Mouse (Mus musculus) lung, adult 2 months (tissue): ENCODE measurements at regions not wholly inside any gene's neighbourhood (a gene's known extent, or its start where the extent isn't known, plus 50 kb on each side); places are given as distances from the start of the nearest gene placed in this dataset.

ENCODE experiments used
- CTCF ChIP-seq: fragments of 200-500 bp; IDR thresholded peaks from 2 replicates; pipeline ENCODE4 v1.5.1; 2011; ENCODE audit warnings: mild to moderate bottlenecking, low read length, control low read depth; ENCODE audit not compliant: insufficient read depth
- POLR2A ChIP-seq: fragments of 200-500 bp; IDR thresholded peaks from 2 replicates; pipeline ENCODE4 v1.6.1; 2011; ENCODE audit warnings: low read depth, mild to moderate bottlenecking, control low read depth, low read length, borderline replicate concordance; ENCODE audit errors: extremely low read depth

GRCm38 (mm10) chr13:70149899-70150184 is 347.6 kb downstream of the Med10 start:
- TF ChIP-seq POLR2A (no peak), CTCF (no peak)
